Mouse (Mus musculus) heart, embryonic 11.5 days (tissue): Measurements from ENCODE around the gene Hccs. TPM values are rescaled to one million over a fixed set of nuclear protein-coding genes. Genes with fewer than 3 reads are reported as not detected.

Source experiments
- ATAC-seq: fragments of 200-750 bp; cut with Nextera tagmentation; replicated peaks from 2 replicates; pipeline ENCODE4 v1.8.0; 2017; ENCODE audit warnings: moderate library complexity; ENCODE audit not compliant: insufficient number of reproducible peaks, low FRiP score, low TSS enrichment
- H3K27ac ChIP-seq: fragments of 300-500 bp; sonication (generic); 2 replicates; pipeline ENCODE4 v1.5.1; 2014; ENCODE audit warnings: mild to moderate bottlenecking, low read depth, low read length
- H3K27me3 ChIP-seq: fragments of 300-500 bp; sonication (generic); 2 replicates; pipeline ENCODE4 v1.6.1; 2014; ENCODE audit warnings: mild to moderate bottlenecking, low read length, mixed read lengths; ENCODE audit not compliant: control insufficient read depth, insufficient read depth
- H3K36me3 ChIP-seq: fragments of 300-500 bp; sonication (generic); 2 replicates; pipeline ENCODE4 v1.6.1; 2014; ENCODE audit warnings: mild to moderate bottlenecking, low read length, moderate library complexity, mixed read lengths; ENCODE audit not compliant: control insufficient read depth, insufficient read depth
- H3K4me1 ChIP-seq: fragments of 300-500 bp; sonication (generic); 2 replicates; pipeline ENCODE4 v1.6.1; 2014; ENCODE audit warnings: low read length; ENCODE audit not compliant: control insufficient read depth, insufficient read depth
- H3K4me2 ChIP-seq: fragments of 300-500 bp; sonication (generic); 2 replicates; pipeline ENCODE4 v1.6.1; 2014; ENCODE audit warnings: mild to moderate bottlenecking, moderate library complexity
- H3K4me3 ChIP-seq: fragments of 300-500 bp; sonication (generic); 2 replicates; pipeline ENCODE4 v1.5.1; 2014; ENCODE audit warnings: low read depth, low read length
- H3K9ac ChIP-seq: fragments of 300-500 bp; sonication (generic); 2 replicates; pipeline ENCODE4 v1.6.1; 2014; ENCODE audit warnings: mild to moderate bottlenecking, low read depth, low read length, moderate library complexity
- H3K9me3 ChIP-seq: fragments of 300-500 bp; sonication (generic); replicated peaks from 2 replicates; pipeline ENCODE4 v1.6.1; 2016; ENCODE audit warnings: low read length; ENCODE audit not compliant: control insufficient read depth
- WGBS: fragments of 180-500 bp; shearing (Covaris S2); extraction: QIAGEN DNeasy Blood & Tissue Kit; methylation state at CpG from one replicate; pipeline ENCODE4 v1.1.7; 2014; ENCODE audit not compliant: insufficient replicate concordance; 5-methylcytosine and 5-hydroxymethylcytosine counted together
- polyA plus RNA-seq: library from polyadenylated mRNA; unstranded; fragments of >200 nt; fragmentation: Nextera tagmentation; extraction: Ambion mirVana; gene quantifications from 2 replicates; pipeline ENCODE4 v1.2.1, GENCODE M21; 2014

Gene Hccs
- polyA plus RNA-seq, 1 experiment from 2014 or later: 46.8 TPM

- ATAC-seq: no peak
- no peak overlapping the region for H3K4me3 ChIP-seq
- H3K4me1 ChIP-seq: no peaks in the 10 kb centered on the region
- H3K36me3 ChIP-seq: no peaks in the 10 kb centered on the region
- H3K27me3 ChIP-seq: no peaks in the 10 kb centered on the region
- no peak overlapping the region for H3K9ac ChIP-seq
- no peak overlapping the region for H3K4me2 ChIP-seq
- H3K9me3 ChIP-seq: no peaks in the 10 kb centered on the region
- 86% methylated on average over 3 of the region's 3 CpGs for WGBS
- no peak overlapping the region for H3K27ac ChIP-seq
These were observed 11.6 kb downstream of the Hccs start for GRCm38 (mm10) chrX:169308559-169308958.

- Histone ChIP-seq H3K4me3 (no peak overlapping the region), H3K36me3 (no peaks in the 10 kb centered on the region), H3K27me3 (no peaks in the 10 kb centered on the region), H3K27ac (no peak overlapping the region), H3K4me1 (no peaks in the 10 kb centered on the region; the same call in 1 of the 2 replicates), H3K4me2 (no peak overlapping the region), H3K9me3 (no peaks in the 10 kb centered on the region), H3K9ac (no peak overlapping the region)
- no peak for ATAC-seq
- 51% methylated on average over 3 of the region's 3 CpGs for WGBS
These were observed 16.2 kb downstream of the Hccs start for GRCm38 (mm10) chrX:169303945-169304344.

- Histone ChIP-seq H3K4me1 (no peaks in the 10 kb centered on the region; the same call in 1 of the 2 replicates), H3K27ac (no peak overlapping the region)
These were observed 17.7 kb downstream of the Hccs start for GRCm38 (mm10) chrX:169302271-169303045.

GRCm38 (mm10) chrX:169299579-169299978 is 20.6 kb downstream of the Hccs start:
- no peak for ATAC-seq
- no peaks in the 10 kb centered on the region for H3K36me3 ChIP-seq
- H3K4me3 ChIP-seq: no peak overlapping the region
- H3K4me2 ChIP-seq: no peak overlapping the region
- H3K9me3 ChIP-seq: no peaks in the 10 kb centered on the region
- no peaks in the 10 kb centered on the region for H3K27me3 ChIP-seq
- no peaks in the 10 kb centered on the region; the same call in 1 of the 2 replicates for H3K4me1 ChIP-seq
- no peak overlapping the region for H3K27ac ChIP-seq
- H3K9ac ChIP-seq: no peak overlapping the region
- 61% methylated on average over 4 of the region's 4 CpGs for WGBS

More at GRCm38 (mm10) chrX:169302271-169303045, 17.7 kb downstream of the Hccs start:
- Histone ChIP-seq H3K27me3 (no peaks in the 10 kb centered on the region), H3K4me3 (no peak overlapping the region), H3K9ac (no peak overlapping the region), H3K9me3 (no peaks in the 10 kb centered on the region), H3K4me2 (no peak overlapping the region), H3K36me3 (no peaks in the 10 kb centered on the region)
- 52% methylated on average over 26 of the region's 26 CpGs for WGBS
- no peak for ATAC-seq

- Histone ChIP-seq H3K9ac (no peak overlapping the region), H3K4me3 (no peak overlapping the region), H3K4me2 (no peak overlapping the region), H3K27me3 (no peaks in the 10 kb centered on the region), H3K4me1 (no peaks in the 10 kb centered on the region), H3K27ac (no peak overlapping the region), H3K9me3 (no peaks in the 10 kb centered on the region), H3K36me3 (no peaks in the 10 kb centered on the region)
- WGBS: 66% methylated on average over 8 of the region's 8 CpGs
- ATAC-seq: no peak
These were observed 56.6 kb downstream of the Hccs start for GRCm38 (mm10) chrX:169263433-169264172.

GRCm38 (mm10) chrX:169262212-169262611 is 58.0 kb downstream of the Hccs start:
- Histone ChIP-seq H3K9ac (no peak overlapping the region), H3K27me3 (no peaks in the 10 kb centered on the region), H3K4me3 (no peak overlapping the region), H3K4me2 (no peak overlapping the region), H3K9me3 (no peaks in the 10 kb centered on the region), H3K27ac (0 out of 2 replicates have a peak overlapping the region, but pooled peaks have one; percentile 29), H3K36me3 (no peaks in the 10 kb centered on the region), H3K4me1 (no peaks in the 10 kb centered on the region)
- no peak for ATAC-seq
- 58% methylated on average over 2 of the region's 2 CpGs for WGBS

GRCm38 (mm10) chrX:169261034-169261433 is 59.1 kb downstream of the Hccs start:
- WGBS: 77% methylated on average over 3 of the region's 3 CpGs
- Histone ChIP-seq H3K4me1 (no peaks in the 10 kb centered on the region), H3K4me2 (no peak overlapping the region), H3K9ac (no peak overlapping the region), H3K4me3 (no peak overlapping the region), H3K27me3 (no peaks in the 10 kb centered on the region), H3K9me3 (no peaks in the 10 kb centered on the region), H3K36me3 (no peaks in the 10 kb centered on the region), H3K27ac (no peak overlapping the region)
- no peak for ATAC-seq

GRCm38 (mm10) chrX:169256741-169257140 is 63.4 kb downstream of the Hccs start:
- Histone ChIP-seq H3K27ac (no peak overlapping the region), H3K9ac (no peak overlapping the region), H3K9me3 (no peaks in the 10 kb centered on the region), H3K4me3 (no peak overlapping the region), H3K4me1 (no peaks in the 10 kb centered on the region), H3K4me2 (no peak overlapping the region), H3K36me3 (no peaks in the 10 kb centered on the region), H3K27me3 (no peaks in the 10 kb centered on the region)
- no peak for ATAC-seq
